8 mouse cellular contexts compared by ENCODE assay signal in genomic region chr13:104031821-104032331, GRCm38 (mm10).
A peak's percentile ranks its signal among the peaks of the same experiment; 100 is the strongest.
DNase-seq lines count a peak whose midpoint lies in the region; ATAC-seq lines count a peak whose summit lies in the region.

No protein-coding gene starts in this region.

- peak; percentile 47 to 56 for DNase-seq in left cerebral cortex, adult 9 months (ENCODE audit: low spot score in 2 of 2)
- DNase-seq in left cerebral cortex, postnatal 10 days (ENCODE audit: extremely low spot score in 1 of 2, low spot score in 2 of 2): no peak
- peak; percentile 20 to 26 for DNase-seq in heart, adult 9 months (ENCODE audit: low spot score in 2 of 2)
- DNase-seq in limb, embryonic 10.5 days (ENCODE audit: low spot score): no peak
- no peak for DNase-seq in B cell, adult 2 months
- no peak for DNase-seq in spleen, postnatal 10 days (ENCODE audit: low spot score in 2 of 2)

- peak overlapping the region; percentile 44; the same call in 1 of the 2 replicates for H3K27ac ChIP-seq in limb, embryonic 10.5 days
- H3K27ac ChIP-seq in neural tube, embryonic 15.5 days (replicated peaks): peak overlapping the region; percentile 15; the same call in 1 of the 2 replicates

- intact Hi-C loops in left cerebral cortex, postnatal 10 days (cut with DNase I): loop anchor here (5.0 kb wide), 1 partner anchor 110 kb away; the partner anchor contains the start of gene Erbin

- H3K4me2 ChIP-seq in neural tube, embryonic 15.5 days: no peak overlapping the region

- H3K9me3 ChIP-seq in limb, embryonic 10.5 days (replicated peaks): no peaks in the 10 kb centered on the region
- H3K9me3 ChIP-seq in neural tube, embryonic 15.5 days (replicated peaks): no peaks in the 10 kb centered on the region

- no peaks in the 10 kb centered on the region for H3K27me3 ChIP-seq in limb, embryonic 10.5 days (ENCODE audit: low read depth, poor library complexity, severe bottlenecking)
- H3K27me3 ChIP-seq in neural tube, embryonic 15.5 days (replicated peaks): no peaks in the 10 kb centered on the region; the same call in 1 of the 2 replicates

- H3K9ac ChIP-seq in neural tube, embryonic 15.5 days (replicated peaks): no peak overlapping the region

- H3K4me3 ChIP-seq in limb, embryonic 10.5 days: no peak overlapping the region
- H3K4me3 ChIP-seq in neural tube, embryonic 15.5 days (replicated peaks): no peak overlapping the region

- ATAC-seq in neural tube, embryonic 15.5 days (ENCODE audit: low FRiP score): 0 out of 2 replicates have a peak, but pooled peaks have one; percentile 23
- ATAC-seq in megakaryocyte, adult 5-6 weeks (ENCODE audit: poor library complexity, severe bottlenecking): no peak

- H3K4me1 ChIP-seq in limb, embryonic 10.5 days: peaks cover 6% of the 10 kb centered on the region
- H3K4me1 ChIP-seq in neural tube, embryonic 15.5 days: peaks cover 7% of the 10 kb centered on the region; the same call in 1 of the 2 replicates

- H3K36me3 ChIP-seq in limb, embryonic 10.5 days: peaks cover 16% of the 10 kb centered on the region
- peaks cover 22% of the 10 kb centered on the region for H3K36me3 ChIP-seq in neural tube, embryonic 15.5 days

- 79% methylated on average over 12 of the region's 12 CpGs for WGBS in limb, embryonic 10.5 days
- 60% methylated on average over 12 of the region's 12 CpGs for WGBS in neural tube, embryonic 15.5 days

Comparison
In these comparisons a context has a peak if more than half of its experiments do, and no peak if none do; other contexts are left out.
1. DNase-seq: peak in left cerebral cortex, adult 9 months (2 of 2) and heart, adult 9 months (2 of 2); none in left cerebral cortex, postnatal 10 days (0 of 2), limb, embryonic 10.5 days (single experiment), B cell, adult 2 months (0 of 2) and spleen, postnatal 10 days (0 of 2).